Mouse (Mus musculus): ENCODE measurements around the gene Zfp846.

DNA sequence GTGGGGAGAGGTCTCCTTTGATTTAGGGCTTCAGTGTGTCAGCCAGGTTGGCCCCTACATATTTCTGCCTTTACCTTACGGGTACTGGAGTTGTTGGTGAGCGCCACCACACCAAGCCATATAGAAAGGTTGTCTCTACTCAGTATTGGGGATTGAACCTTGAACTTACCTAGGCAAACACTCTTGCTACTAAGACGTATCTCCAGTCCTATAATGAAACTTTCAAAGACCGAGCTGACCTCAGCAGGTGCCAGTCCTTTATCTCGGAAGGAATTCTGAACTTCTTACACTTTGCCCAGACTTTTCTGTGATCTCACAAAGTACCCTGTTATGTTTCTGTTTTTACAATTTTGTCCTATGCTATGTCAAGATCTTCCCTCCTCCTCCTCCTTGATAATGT, 30.9 kb downstream of the Zfp846 start:
- no peak for TF ChIP-seq POLR2A (IDR thresholded peaks at IDR 0.05; ENCODE audit: low read depth, low read length)
- no peak for TF ChIP-seq CTCF (IDR thresholded peaks at IDR 0.05; ENCODE audit: extremely low read depth, insufficient read depth, insufficient read length, insufficient replicate concordance)
